Mouse (Mus musculus) CH12.LX (cell line): Measurements from ENCODE around the gene Gbp9. TPM values are rescaled to one million over a fixed set of nuclear protein-coding genes. Genes with fewer than 3 reads are reported as not detected.
"Not testable (repeated sequence)": the region's sequence is repeated elsewhere in the genome, so short reads cannot be mapped to it uniquely, and the experiment has no call there.

Source experiments
- DNase-seq: peaks from one replicate; pipeline ENCODE4 v3.0.0-alpha.2; 2013; ENCODE audit errors: extremely low read depth
- H3K27ac ChIP-seq: 2 replicates; pipeline ENCODE4 v1.5.1; 2012; ENCODE audit warnings: low read depth, mild to moderate bottlenecking, control low read depth, moderate library complexity; ENCODE audit not compliant: insufficient read depth
- H3K27me3 ChIP-seq: replicated peaks from 2 replicates; pipeline ENCODE3; 2012; ENCODE audit warnings: inconsistent platforms
- H3K36me3 ChIP-seq, 2 experiments: replicated peaks in 1 of 2; 2 replicates each; pipeline versions ENCODE3 to v1.6.1; 2012; ENCODE audit warnings: inconsistent platforms in 1 of 2, low read length in 1 of 2, mild to moderate bottlenecking in 1 of 2, mixed read lengths in 1 of 2, moderate library complexity in 1 of 2; ENCODE audit not compliant: control insufficient read depth in 1 of 2, insufficient read depth in 1 of 2
- H3K4me1 ChIP-seq, 2 experiments: 2 replicates each; pipeline ENCODE4 v1.6.1; 2012; ENCODE audit warnings: inconsistent platforms in 1 of 2, moderate library complexity in 1 of 2; ENCODE audit not compliant: insufficient read depth in 2 of 2, control insufficient read depth in 1 of 2
- H3K4me2 ChIP-seq: 2 replicates; pipeline ENCODE4 v1.6.1; 2012; ENCODE audit warnings: low read depth, mild to moderate bottlenecking, control low read depth; ENCODE audit not compliant: poor library complexity, insufficient read depth, severe bottlenecking
- H3K4me3 ChIP-seq, 3 experiments: fragments of 150-350 bp in 1 of 3; sonication (generic) in 1 of 3; replicated peaks in 1 of 3; 2 replicates each; pipeline versions ENCODE3 to v1.5.1; 2011 to 2012; ENCODE audit warnings: low read depth in 2 of 3, low read length in 2 of 3, mild to moderate bottlenecking in 2 of 3, moderate library complexity in 2 of 3, control low read depth in 1 of 3, improper control_type of control experiment in 1 of 3, inconsistent platforms in 1 of 3, mixed read lengths in 1 of 3; ENCODE audit not compliant: poor library complexity in 1 of 3
- H3K79me2 ChIP-seq: replicated peaks from 2 replicates; pipeline ENCODE4 v1.6.1; 2012; ENCODE audit warnings: mild to moderate bottlenecking, moderate library complexity; ENCODE audit not compliant: control insufficient read depth, poor library complexity, insufficient read depth, severe bottlenecking; ENCODE audit errors: extremely low read depth
- H3K9ac ChIP-seq: 2 replicates; pipeline ENCODE4 v1.6.1; 2012; ENCODE audit warnings: low read depth, mild to moderate bottlenecking, control low read depth, moderate library complexity; ENCODE audit not compliant: insufficient read depth
- H3K9me3 ChIP-seq: replicated peaks from 2 replicates; pipeline ENCODE3; 2012; ENCODE audit warnings: low read length, inconsistent platforms, mixed read lengths
- CHD1 ChIP-seq: IDR thresholded peaks from 2 replicates; pipeline ENCODE4 v1.6.1; 2012; ENCODE audit warnings: low read depth, low read length, improper control_type of control experiment, inconsistent platforms
- ELF1 ChIP-seq: IDR thresholded peaks from 2 replicates; pipeline ENCODE4 v1.6.1; 2014; ENCODE audit warnings: low read depth, mild to moderate bottlenecking, inconsistent platforms, low read length, improper control_type of control experiment
- IRF4 ChIP-seq: IDR thresholded peaks from 2 replicates; pipeline ENCODE4 v1.6.1; 2014; ENCODE audit warnings: low read depth, mild to moderate bottlenecking, inconsistent platforms, low read length, improper control_type of control experiment
- MEF2A ChIP-seq: IDR thresholded peaks from 2 replicates; pipeline ENCODE4 v1.6.1; 2014; ENCODE audit warnings: low read depth, mild to moderate bottlenecking, inconsistent platforms, low read length, improper control_type of control experiment, borderline replicate concordance
- MXI1 ChIP-seq: IDR thresholded peaks from 2 replicates; pipeline ENCODE4 v1.6.1; 2011; ENCODE audit warnings: mild to moderate bottlenecking, low read depth, low read length, improper control_type of control experiment
- POLR2AphosphoS2 ChIP-seq: IDR thresholded peaks from 2 replicates; pipeline ENCODE4 v1.6.1; 2011; ENCODE audit warnings: low read depth, low read length, improper control_type of control experiment
- TBP ChIP-seq: conservative IDR thresholded peaks from 2 replicates; pipeline ENCODE4 v1.6.1; 2011; ENCODE audit warnings: low read depth, low read length, improper control_type of control experiment
- TCF12 ChIP-seq: IDR thresholded peaks from 2 replicates; pipeline ENCODE4 v1.6.1; 2014; ENCODE audit warnings: low read depth, mild to moderate bottlenecking, inconsistent platforms, low read length, improper control_type of control experiment
- dilution Hi-C: fragments of 300-500 bp; cut with MboI; formaldehyde crosslinking; loops from 2 replicates; pipeline ENCODE4 v1.14.3; 2020; ENCODE audit warnings: low sequenced_read_pairs; ENCODE audit not compliant: extremely low pct_unique_long_range_greater_than_20kb, extremely low pct_ligation_motif_present
- in situ Hi-C: fragments of 300-500 bp; cut with MboI; formaldehyde crosslinking; loops from 3 replicates; pipeline ENCODE4 v1.14.3; 2019; ENCODE audit warnings: low sequenced_read_pairs, low pct_ligation_motif_present, low pct_unique_long_range_greater_than_20kb, mixed read lengths
- polyA plus RNA-seq: library from polyadenylated mRNA; unstranded; fragments of >175 nt; gene quantifications from 2 replicates; pipeline ENCODE4 v1.2.1, GENCODE M21; 2012; ENCODE audit warnings: low read depth; ENCODE audit not compliant: insufficient read length
- total RNA-seq, 2 experiments: library from RNA; depleted of rRNA; stranded (reverse); fragments of 300-350 nt in 1 of 2; fragments of >200 nt in 1 of 2; gene quantifications; 2 replicates each; pipeline ENCODE4 v1.2.3; 2012 to 2014

Gene Gbp9
- total and polyA plus RNA-seq, 3 experiments: 3.4 to 10.1 (median 4.8) TPM

- H3K4me2 ChIP-seq: no peak overlapping the region
- H3K36me3 ChIP-seq: no peaks in the 10 kb centered on the region
- H3K27ac ChIP-seq: no peak overlapping the region
- H3K27me3 ChIP-seq: no peaks in the 10 kb centered on the region
- no peak for TF ChIP-seq CHD1
- TF ChIP-seq TCF12: no peak
- no peak for TF ChIP-seq MEF2A
- no peak for TF ChIP-seq MXI1
- no peak for TF ChIP-seq POLR2AphosphoS2
- no peak for TF ChIP-seq TBP
- in situ Hi-C loops (no loop called here), dilution Hi-C loops (no loop called here)
- peaks cover 15 to 42% of the 10 kb centered on the region in 2 experiments for H3K4me1 ChIP-seq
- no peak overlapping the region for H3K4me3 ChIP-seq
- no peak overlapping the region for H3K9ac ChIP-seq
- no peaks in the 10 kb centered on the region for H3K79me2 ChIP-seq
- DNase-seq: no peak
- no peaks in the 10 kb centered on the region for H3K9me3 ChIP-seq
Observed at GRCm38 (mm10) chr5:105146447-105146846, 7.1 kb upstream of the Gbp9 start.

GRCm38 (mm10) chr5:105145731-105146130, 6.4 kb upstream of the Gbp9 start:
- H3K36me3 ChIP-seq, H3K27ac ChIP-seq, in situ Hi-C loops, dilution Hi-C loops, DNase-seq, H3K4me2 ChIP-seq, H3K9ac ChIP-seq, H3K79me2 ChIP-seq, H3K4me3 ChIP-seq, H3K9me3 ChIP-seq, H3K27me3 ChIP-seq: not testable (repeated sequence)
- TF ChIP-seq ELF1 (peak; percentile 49; the same call in 1 of the 2 replicates), IRF4 (0 out of 2 replicates have a peak, but pooled peaks have one; percentile 25)
- peaks cover 19 to 44% of the 10 kb centered on the region in 2 experiments for H3K4me1 ChIP-seq

GRCm38 (mm10) chr5:105140089-105140810, 911 bp upstream of the Gbp9 start:
- H3K79me2 ChIP-seq: peaks cover 14% of the 10 kb centered on the region
- DNase-seq, H3K4me3 ChIP-seq, H3K9me3 ChIP-seq, H3K36me3 ChIP-seq, dilution Hi-C loops, H3K27me3 ChIP-seq: not testable (repeated sequence)
- H3K9ac ChIP-seq: peak overlapping the region; percentile 63
- in situ Hi-C loops: loop anchor here (5.0 kb wide), 1 partner anchor 153 kb away; no protein-coding TSS in a partner anchor
- peaks cover 21 to 52% of the 10 kb centered on the region in 2 experiments for H3K4me1 ChIP-seq
- 0 out of 2 replicates have a peak, but pooled peaks have one; percentile 0 for TF ChIP-seq MXI1
- H3K4me2 ChIP-seq: peak overlapping the region; percentile 89
- H3K27ac ChIP-seq: peak overlapping the region; percentile 41; the same call in 1 of the 2 replicates
